Mouse (Mus musculus): ENCODE measurements around the gene Baiap2. TPM values are rescaled to one million over a fixed set of nuclear protein-coding genes. Genes with fewer than 3 reads are reported as not detected.

Baiap2 gene
- polyA plus RNA-seq, 1 experiment from 2014 or later, result 11.9 TPM

GRCm38 (mm10) chr11:120047531-120048251 lies 105.1 kb downstream of the Baiap2 start:
- peaks cover 10% of the 10 kb centered on the region for H3K4me1 ChIP-seq (ENCODE audit: control insufficient read depth, insufficient read depth, low read length)
- H3K4me2 ChIP-seq (ENCODE audit: low read depth), result peak overlapping the region; percentile 98
- no peaks in the 10 kb centered on the region for H3K36me3 ChIP-seq (ENCODE audit: control insufficient read depth, insufficient read depth, low read length)
- H3K4me3 ChIP-seq (ENCODE audit: low read depth, low read length), result peak overlapping the region; percentile 65
- DNase-seq (ENCODE audit: low spot score) (peak; percentile 36), ATAC-seq (ENCODE audit: insufficient read depth, low FRiP score, low TSS enrichment) (no peak; the same call in 1 of the 2 replicates)
- H3K27me3 ChIP-seq (ENCODE audit: control insufficient read depth, insufficient read depth, low read length), result peaks cover 26% of the 10 kb centered on the region
- H3K9me3 ChIP-seq (ENCODE audit: control insufficient read depth, low read length), result no peaks in the 10 kb centered on the region
- H3K9ac ChIP-seq (ENCODE audit: low read length), result peak overlapping the region; percentile 80
- H3K27ac ChIP-seq (ENCODE audit: low read depth, low read length), result no peak overlapping the region
- WGBS, result 7% methylated on average over 23 of the region's 23 CpGs

DNA sequence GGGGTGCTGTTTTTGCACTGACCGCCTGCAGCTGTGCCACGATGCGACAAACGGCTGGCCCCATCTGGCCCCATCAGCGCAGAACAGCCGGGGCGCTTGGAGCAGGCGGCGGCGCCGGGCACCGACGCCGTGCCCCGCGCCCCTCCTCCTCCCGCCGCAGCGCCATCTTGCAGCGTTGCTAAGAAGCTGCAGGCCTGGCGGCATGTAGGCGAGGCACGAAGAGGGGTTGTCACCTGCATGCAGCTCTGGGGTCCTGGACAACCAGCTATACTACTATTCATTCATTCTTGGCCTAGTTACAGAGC lies 105.6 kb downstream of the Baiap2 start:
- peaks cover 26% of the 10 kb centered on the region for H3K27me3 ChIP-seq (ENCODE audit: control insufficient read depth, insufficient read depth, low read length)
- no peak overlapping the region for H3K27ac ChIP-seq (ENCODE audit: low read depth, low read length)
- peaks cover 10% of the 10 kb centered on the region for H3K4me1 ChIP-seq (ENCODE audit: control insufficient read depth, insufficient read depth, low read length)
- H3K36me3 ChIP-seq (ENCODE audit: control insufficient read depth, insufficient read depth, low read length), result no peaks in the 10 kb centered on the region
- WGBS, result 2% methylated on average over 23 of the region's 23 CpGs
- peak overlapping the region; percentile 26; the same call in 1 of the 2 replicates for H3K9ac ChIP-seq (ENCODE audit: low read length)
- peak overlapping the region; percentile 98 for H3K4me2 ChIP-seq (ENCODE audit: low read depth)
- no peaks in the 10 kb centered on the region for H3K9me3 ChIP-seq (ENCODE audit: control insufficient read depth, low read length)
- peak overlapping the region; percentile 65 for H3K4me3 ChIP-seq (ENCODE audit: low read depth, low read length)
- no peak for ATAC-seq (ENCODE audit: insufficient read depth, low FRiP score, low TSS enrichment)
- peak; percentile 73 for DNase-seq (ENCODE audit: low spot score)

GRCm38 (mm10) chr11:120049067-120049466 lies 106.5 kb downstream of the Baiap2 start:
- Histone ChIP-seq H3K9me3 (ENCODE audit: control insufficient read depth, low read length) (no peaks in the 10 kb centered on the region), H3K4me3 (ENCODE audit: low read depth, low read length) (no peak overlapping the region), H3K4me1 (ENCODE audit: control insufficient read depth, insufficient read depth, low read length) (peaks cover 10% of the 10 kb centered on the region), H3K9ac (ENCODE audit: low read length) (no peak overlapping the region), H3K4me2 (ENCODE audit: low read depth) (no peak overlapping the region), H3K27ac (ENCODE audit: low read depth, low read length) (no peak overlapping the region), H3K36me3 (ENCODE audit: control insufficient read depth, insufficient read depth, low read length) (no peaks in the 10 kb centered on the region), H3K27me3 (ENCODE audit: control insufficient read depth, insufficient read depth, low read length) (peaks cover 26% of the 10 kb centered on the region)
- 78% methylated on average over 8 of the region's 8 CpGs for WGBS
- ATAC-seq (ENCODE audit: insufficient read depth, low FRiP score, low TSS enrichment) (no peak), DNase-seq (ENCODE audit: low spot score) (no peak)

DNA sequence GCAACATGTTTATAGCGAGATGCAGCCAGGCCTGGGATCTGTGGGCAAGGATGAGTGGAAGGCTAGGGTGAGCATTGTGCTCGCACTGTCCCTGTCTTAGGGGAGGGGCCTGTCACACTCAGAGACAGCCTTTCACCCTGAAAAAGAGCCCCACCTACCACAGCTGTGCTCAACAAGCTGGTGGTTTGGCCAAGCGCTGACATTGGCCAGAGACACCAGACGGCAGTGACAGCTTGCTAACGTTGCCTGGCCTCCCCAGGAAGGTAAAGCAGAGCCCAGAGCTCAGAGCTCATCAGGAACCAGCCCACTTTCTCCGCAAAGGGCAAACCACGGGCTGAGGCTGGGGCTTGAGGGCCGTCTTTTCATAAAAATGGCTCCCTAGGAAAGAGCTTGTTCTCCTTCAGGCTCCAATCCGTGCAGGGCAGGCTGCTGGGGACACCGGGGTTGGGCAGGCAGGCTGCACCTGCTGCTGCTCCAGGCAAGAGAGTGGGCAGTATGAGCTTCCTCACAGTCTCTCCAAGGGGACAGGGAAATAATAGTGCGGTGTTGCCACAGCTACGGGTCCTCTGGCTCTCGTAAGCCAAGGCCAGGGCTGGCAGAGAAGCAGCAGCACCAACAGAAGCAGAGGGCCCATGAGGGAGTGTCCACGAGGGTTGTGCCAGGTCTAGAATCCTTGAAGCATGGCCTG lies 108.7 kb downstream of the Baiap2 start:
- 45% methylated on average over 14 of the region's 14 CpGs for WGBS
- H3K9ac ChIP-seq (ENCODE audit: low read length), result no peak overlapping the region
- H3K36me3 ChIP-seq (ENCODE audit: control insufficient read depth, insufficient read depth, low read length), result no peaks in the 10 kb centered on the region
- H3K4me1 ChIP-seq (ENCODE audit: control insufficient read depth, insufficient read depth, low read length), result peaks cover 10% of the 10 kb centered on the region
- peak overlapping the region; percentile 39; the same call in 1 of the 2 replicates for H3K27ac ChIP-seq (ENCODE audit: low read depth, low read length)
- H3K4me3 ChIP-seq (ENCODE audit: low read depth, low read length), result no peak overlapping the region
- H3K27me3 ChIP-seq (ENCODE audit: control insufficient read depth, insufficient read depth, low read length), result peaks cover 19% of the 10 kb centered on the region
- H3K9me3 ChIP-seq (ENCODE audit: control insufficient read depth, low read length), result no peaks in the 10 kb centered on the region
- no peak overlapping the region for H3K4me2 ChIP-seq (ENCODE audit: low read depth)
- ATAC-seq (ENCODE audit: insufficient read depth, low FRiP score, low TSS enrichment) (no peak), DNase-seq (ENCODE audit: low spot score) (no peak)

GRCm38 (mm10) chr11:120052274-120052673 lies 109.7 kb downstream of the Baiap2 start:
- 80% methylated on average over 9 of the region's 9 CpGs for WGBS

DNA sequence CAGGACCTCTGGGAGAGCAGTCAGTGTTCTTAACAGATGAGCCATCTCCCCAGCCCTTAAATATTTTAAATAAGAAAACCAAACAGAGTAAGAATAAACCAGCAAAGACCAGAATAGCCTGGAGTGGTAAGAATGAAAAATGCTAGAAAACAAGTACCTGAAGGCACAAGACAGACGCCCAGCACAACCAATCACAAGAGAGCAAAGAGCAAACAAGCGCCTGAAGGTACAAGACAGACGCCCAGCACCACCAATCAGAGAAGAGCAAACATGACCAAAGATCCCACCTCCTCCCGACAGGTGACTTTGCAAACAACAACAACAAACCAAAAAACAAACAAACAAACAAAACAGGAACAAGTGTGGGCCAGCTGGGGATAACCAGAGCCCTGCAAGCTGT lies 111.3 kb downstream of the Baiap2 start:
- Histone ChIP-seq H3K36me3 (ENCODE audit: control insufficient read depth, insufficient read depth, low read length) (no peaks in the 10 kb centered on the region), H3K4me3 (ENCODE audit: low read depth, low read length) (no peak overlapping the region), H3K27me3 (ENCODE audit: control insufficient read depth, insufficient read depth, low read length) (peaks cover under 1% of the 10 kb centered on the region), H3K27ac (ENCODE audit: low read depth, low read length) (no peak overlapping the region), H3K9me3 (ENCODE audit: control insufficient read depth, low read length) (no peaks in the 10 kb centered on the region), H3K9ac (ENCODE audit: low read length) (no peak overlapping the region), H3K4me2 (ENCODE audit: low read depth) (no peak overlapping the region), H3K4me1 (ENCODE audit: control insufficient read depth, insufficient read depth, low read length) (peaks cover 2% of the 10 kb centered on the region; the same call in 1 of the 2 replicates)
- DNase-seq (ENCODE audit: low spot score) (no peak), ATAC-seq (ENCODE audit: insufficient read depth, low FRiP score, low TSS enrichment) (no peak)
- WGBS, result 90% methylated on average over 4 of the region's 4 CpGs

More at GRCm38 (mm10) chr11:120052274-120052673, 109.7 kb downstream of the Baiap2 start:
- DNase-seq (ENCODE audit: low spot score) (no peak), ATAC-seq (ENCODE audit: insufficient read depth, low FRiP score, low TSS enrichment) (no peak)
- Histone ChIP-seq H3K4me3 (ENCODE audit: low read depth, low read length) (no peak overlapping the region), H3K9me3 (ENCODE audit: control insufficient read depth, low read length) (no peaks in the 10 kb centered on the region), H3K4me2 (ENCODE audit: low read depth) (no peak overlapping the region), H3K4me1 (ENCODE audit: control insufficient read depth, insufficient read depth, low read length) (peaks cover 10% of the 10 kb centered on the region), H3K9ac (ENCODE audit: low read length) (no peak overlapping the region), H3K27ac (ENCODE audit: low read depth, low read length) (no peak overlapping the region), H3K27me3 (ENCODE audit: control insufficient read depth, insufficient read depth, low read length) (peaks cover 16% of the 10 kb centered on the region), H3K36me3 (ENCODE audit: control insufficient read depth, insufficient read depth, low read length) (no peaks in the 10 kb centered on the region)

- no peak for DNase-seq (ENCODE audit: low spot score)
- Histone ChIP-seq H3K4me3 (ENCODE audit: low read depth, low read length) (no peak overlapping the region), H3K36me3 (ENCODE audit: control insufficient read depth, insufficient read depth, low read length) (no peaks in the 10 kb centered on the region), H3K9ac (ENCODE audit: low read length) (no peak overlapping the region), H3K4me2 (ENCODE audit: low read depth) (no peak overlapping the region), H3K9me3 (ENCODE audit: control insufficient read depth, low read length) (no peaks in the 10 kb centered on the region), H3K4me1 (ENCODE audit: control insufficient read depth, insufficient read depth, low read length) (peaks cover 2% of the 10 kb centered on the region; the same call in 1 of the 2 replicates), H3K27me3 (ENCODE audit: control insufficient read depth, insufficient read depth, low read length) (no peaks in the 10 kb centered on the region), H3K27ac (ENCODE audit: low read depth, low read length) (no peak overlapping the region)
- WGBS, result 86% methylated on average over 12 of the region's 12 CpGs
- ATAC-seq (ENCODE audit: insufficient read depth, low FRiP score, low TSS enrichment), result no peak
These were observed 113.6 kb downstream of the Baiap2 start for GRCm38 (mm10) chr11:120055953-120056732.
